In genomic region chr10:50901601-50902475, GRCm38 (mm10) we compare ENCODE assay signal across 16 mouse cellular contexts. TPM values are rescaled to one million over a fixed set of nuclear protein-coding genes. Genes with fewer than 3 reads are reported as not detected.
DNase-seq lines count a peak whose midpoint lies in the region; ATAC-seq and TF ChIP-seq lines count a peak whose summit lies in the region.
"Had no signal": no experiment of that assay in that cellular context is flagged by ENCODE, and none has a peak within 500 bp of the region (broad histone marks: within the 10 kb centered on the region; RNA-seq: fewer than 3 reads in every experiment).

No protein-coding gene starts in this region.

- TF ChIP-seq CTCF in forebrain, postnatal 0 days (IDR thresholded peaks at IDR 0.05; ENCODE audit: low read depth), result no peak

- DNase-seq in embryo, embryonic 10 days (ENCODE audit: low spot score), result peak; percentile 35
- no peak for DNase-seq in embryo, embryonic 9.5 days (ENCODE audit: extremely low spot score)
- peak; percentile 17 for DNase-seq in kidney, postnatal 14 days
- no peak for DNase-seq in kidney, postnatal 10 days
- DNase-seq in A20 (ENCODE audit: low read depth, low spot score), result peak; percentile 3
- DNase-seq in forebrain, postnatal 0 days, result peak; percentile 81
- DNase-seq in adrenal gland, postnatal 10 days, result no peak
- no peak for DNase-seq in adrenal gland, postnatal 25 days
- DNase-seq: cerebellum, adult 9-10 months; gastrocnemius, adult 2 months; spleen, adult 18-20 months had no signal

- H3K4me3 ChIP-seq in forebrain, postnatal 0 days (ENCODE audit: low read depth, low read length), result no peak overlapping the region
- H3K4me3 ChIP-seq: gastrocnemius, adult 2 months; hindbrain, embryonic 15.5 days had no signal

- H3K36me3 ChIP-seq in forebrain, postnatal 0 days (ENCODE audit: insufficient read depth), result no peaks in the 10 kb centered on the region
- H3K36me3 ChIP-seq: G1E; hindbrain, embryonic 15.5 days had no signal

- H3K4me1 ChIP-seq in forebrain, postnatal 0 days (ENCODE audit: insufficient read depth), result no peaks in the 10 kb centered on the region
- H3K4me1 ChIP-seq: hindbrain, embryonic 15.5 days had no signal

- 2% methylated on average over 19 of the region's 19 CpGs for WGBS in forebrain, postnatal 0 days

- no peak for ATAC-seq in forebrain, postnatal 0 days

- no peaks in the 10 kb centered on the region for H3K9me3 ChIP-seq in forebrain, postnatal 0 days (ENCODE audit: low read length)
- H3K9me3 ChIP-seq: G1E; hindbrain, embryonic 15.5 days had no signal

- H3K27ac ChIP-seq in forebrain, postnatal 0 days (ENCODE audit: low read depth, low read length), result no peak overlapping the region
- H3K27ac ChIP-seq: gastrocnemius, adult 2 months; hindbrain, embryonic 15.5 days had no signal

- H3K4me2 ChIP-seq in forebrain, postnatal 0 days (ENCODE audit: low read depth), result no peak overlapping the region
- H3K4me2 ChIP-seq: hindbrain, embryonic 15.5 days had no signal

- H3K9ac ChIP-seq in forebrain, postnatal 0 days, result no peak overlapping the region
- H3K9ac ChIP-seq: hindbrain, embryonic 15.5 days had no signal

- H3K27me3 ChIP-seq in forebrain, postnatal 0 days (ENCODE audit: insufficient read depth, low read length), result peaks cover 76% of the 10 kb centered on the region

RNA-seq across cellular contexts. Expression of gene Sim1, which starts 7.3 kb away (rescaled TPM):
- total RNA-seq in forebrain, postnatal 0 days (2014; rRNA removed), result 2.6 and 8.4 TPM in 2 replicates
- 0.19 and 0.50 TPM in 2 replicates for polyA plus RNA-seq in forebrain, postnatal 0 days (2015; fragmentation: Nextera tagmentation; extraction: Ambion mirVana)
- not detected for total RNA-seq in adrenal gland, postnatal 10 days (2021)
- not detected in 2 replicates for total RNA-seq in adrenal gland, postnatal 25 days (2021)
- total RNA-seq: layer of hippocampus, adult 18-20 months; megakaryocyte, adult 5-6 weeks had no signal
- polyA plus RNA-seq: G1E; liver, embryonic 16.5 days had no signal

Comparison
In these comparisons a context has a peak if more than half of its experiments do, and no peak if none do; other contexts are left out.
1. DNase-seq: peak in embryo, embryonic 10 days (single experiment), kidney, postnatal 14 days (single experiment), A20 (single experiment) and forebrain, postnatal 0 days (single experiment); none in embryo, embryonic 9.5 days (single experiment), kidney, postnatal 10 days (single experiment), adrenal gland, postnatal 10 days (single experiment) and adrenal gland, postnatal 25 days (single experiment).